Mouse (Mus musculus) testis, adult 2 months (tissue): Measurements from ENCODE around the gene Klra9. TPM values are rescaled to one million over a fixed set of nuclear protein-coding genes. Genes with fewer than 3 reads are reported as not detected.
"Not testable (repeated sequence)": the region's sequence is repeated elsewhere in the genome, so short reads cannot be mapped to it uniquely, and the experiment has no call there.

Experiments used
- H3K27ac ChIP-seq: fragments of 200-500 bp; 2 replicates; pipeline ENCODE4 v1.5.1; 2012; ENCODE audit warnings: low read depth, low read length; ENCODE audit not compliant: control insufficient read depth, insufficient read depth
- H3K27me3 ChIP-seq: fragments of 200-500 bp; 2 replicates; pipeline ENCODE4 v1.6.1; 2012; ENCODE audit warnings: mild to moderate bottlenecking, low read length, moderate library complexity; ENCODE audit not compliant: control insufficient read depth, insufficient read depth
- H3K36me3 ChIP-seq: fragments of 200-500 bp; 2 replicates; pipeline ENCODE4 v1.6.1; 2012; ENCODE audit warnings: mild to moderate bottlenecking, low read length; ENCODE audit not compliant: control insufficient read depth, insufficient read depth
- H3K4me1 ChIP-seq: fragments of 200-500 bp; 2 replicates; pipeline ENCODE4 v1.6.1; 2012; ENCODE audit warnings: low read length; ENCODE audit not compliant: control insufficient read depth, insufficient read depth
- H3K4me3 ChIP-seq: fragments of 200-500 bp; 2 replicates; pipeline ENCODE4 v1.5.1; 2012; ENCODE audit warnings: low read depth, mild to moderate bottlenecking, low read length, moderate library complexity, mixed read lengths; ENCODE audit not compliant: control insufficient read depth
- CTCF ChIP-seq: fragments of 200-500 bp; IDR thresholded peaks from 2 replicates; pipeline ENCODE4 v1.5.1; 2012; ENCODE audit warnings: low read depth, mild to moderate bottlenecking, inconsistent platforms, low read length, moderate library complexity; ENCODE audit not compliant: control insufficient read depth, insufficient read depth, insufficient replicate concordance
- POLR2A ChIP-seq: fragments of 200-500 bp; IDR thresholded peaks from 2 replicates; pipeline ENCODE4 v1.6.1; 2012; ENCODE audit warnings: low read depth, mild to moderate bottlenecking, inconsistent platforms, low read length, moderate library complexity; ENCODE audit not compliant: control insufficient read depth
- polyA plus RNA-seq: library from polyadenylated mRNA; depleted of rRNA; stranded (reverse); fragments of >200 nt; gene quantifications from 2 replicates; pipeline ENCODE4 v1.2.3, GENCODE M21; 2012; rRNA removed

Klra9 gene
- not detected in 2 replicates for polyA plus RNA-seq

DNA sequence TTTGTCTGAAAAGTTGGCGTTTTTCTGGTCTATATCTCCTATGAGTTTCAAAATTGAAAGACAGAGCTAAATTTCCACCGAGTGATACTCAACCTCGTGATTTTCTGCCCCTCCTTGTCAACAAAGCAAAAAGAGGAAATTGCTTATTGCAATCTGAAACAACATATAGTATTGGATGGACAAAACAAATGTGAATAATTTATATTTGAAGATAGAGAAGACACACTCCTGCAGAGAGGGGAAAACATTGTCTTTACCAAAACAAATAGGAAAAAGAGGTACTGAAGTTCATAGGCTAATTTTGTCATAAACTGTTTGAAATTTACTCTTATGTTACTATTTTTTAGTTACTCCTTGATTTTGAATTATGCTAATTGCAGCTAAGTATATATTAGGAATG lies at the start of gene Klra9:
Gene Klra9, minus strand, starts transcription at position 101 of the 400 bp plus-strand sequence.
- not testable (repeated sequence) for H3K4me3 ChIP-seq, H3K4me1 ChIP-seq, H3K36me3 ChIP-seq, H3K27me3 ChIP-seq, H3K27ac ChIP-seq

DNA sequence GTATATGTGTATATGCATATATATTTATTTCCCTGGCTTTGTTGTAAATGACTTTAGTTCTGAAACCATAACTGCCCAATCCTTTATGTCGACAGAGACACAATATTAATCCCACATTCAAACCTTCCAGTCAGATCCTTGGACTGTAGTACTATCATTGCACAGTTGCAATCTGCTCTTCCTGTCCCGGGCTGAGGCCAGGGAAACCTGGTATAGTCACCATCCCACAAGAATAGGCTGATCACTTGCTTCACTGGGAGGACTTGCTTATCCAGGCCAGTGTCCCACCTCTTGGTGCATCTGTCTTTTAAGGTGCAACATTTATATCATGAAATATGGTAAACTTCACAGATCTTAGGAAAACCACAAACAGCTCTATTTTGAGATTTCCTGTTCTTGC lies 44.6 kb upstream of the Klra9 start:
- Histone ChIP-seq H3K27me3 (no peaks in the 10 kb centered on the region), H3K27ac (no peak overlapping the region), H3K36me3 (no peaks in the 10 kb centered on the region), H3K4me1 (no peaks in the 10 kb centered on the region), H3K4me3 (no peak overlapping the region)
- no peak for TF ChIP-seq POLR2A
- no peak for TF ChIP-seq CTCF

GRCm38 (mm10) chr6:130236635-130237034 lies 43.7 kb upstream of the Klra9 start:
- Histone ChIP-seq H3K27me3 (no peaks in the 10 kb centered on the region), H3K4me3 (no peak overlapping the region), H3K27ac (no peak overlapping the region), H3K4me1 (no peaks in the 10 kb centered on the region), H3K36me3 (no peaks in the 10 kb centered on the region)
- no peak for TF ChIP-seq CTCF
- TF ChIP-seq POLR2A: no peak

- H3K4me3 ChIP-seq: no peak within 1 kb of the TSS
- H3K36me3 ChIP-seq: no peaks in the 10 kb centered on the region
- H3K27ac ChIP-seq: no peak within 1 kb of the TSS
- H3K4me1 ChIP-seq: no peaks in the 10 kb centered on the region
- H3K27me3 ChIP-seq: no peaks in the 10 kb centered on the region
- TF ChIP-seq POLR2A: no peak
- TF ChIP-seq CTCF: no peak
These were observed 40.3 kb upstream of the Klra9 start, which contains the start of gene Klra7 for GRCm38 (mm10) chr6:130233222-130233621. Klra7 (minus strand) TSS chr6:130233322.

DNA sequence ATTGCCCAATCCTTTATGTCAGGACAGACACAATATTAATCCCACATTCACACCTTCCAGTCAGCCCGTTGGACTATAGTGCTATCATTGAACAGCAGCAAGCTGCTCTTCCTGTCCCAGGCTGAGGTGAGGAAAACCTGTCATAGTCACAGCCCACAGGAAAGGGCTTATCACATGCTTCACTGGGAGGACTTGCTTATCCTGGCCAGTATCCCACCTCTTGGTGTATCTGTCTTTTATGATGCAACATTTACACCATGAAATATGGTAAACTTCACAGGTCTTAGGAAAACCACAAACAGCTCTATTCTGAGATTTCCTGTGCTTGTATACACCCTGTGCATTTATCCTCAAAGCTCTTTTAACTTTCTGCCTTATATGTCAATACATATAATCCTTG lies 4.5 kb upstream of the Klra9 start:
- H3K27me3 ChIP-seq, H3K4me1 ChIP-seq, H3K27ac ChIP-seq, H3K36me3 ChIP-seq, H3K4me3 ChIP-seq: not testable (repeated sequence)

GRCm38 (mm10) chr6:130129798-130130197 lies 63.1 kb downstream of the Klra9 start, which contains the start of gene Klra8:
Klra8 (minus strand) TSS chr6:130129898.
- H3K27ac ChIP-seq, H3K4me3 ChIP-seq, H3K4me1 ChIP-seq: not testable (repeated sequence)

More at GRCm38 (mm10) chr6:130129798-130130197, 63.1 kb downstream of the Klra9 start, which contains the start of gene Klra8:
- not testable (repeated sequence) for H3K27me3 ChIP-seq, H3K36me3 ChIP-seq

Other genes starting within 250 kb of the Klra9 start
- gene Klra6, start 166.2 kb downstream of the Klra9 start, polyA plus RNA-seq: not detected in 2 replicates
- not detected in 2 replicates for gene Klra4, start 125.8 kb downstream of the Klra9 start, polyA plus RNA-seq
- gene Klra8, start 63.2 kb downstream of the Klra9 start, polyA plus RNA-seq: 0.09 TPM in 1 of 2 replicates, not detected in the other
- gene Klra7, start 40.2 kb upstream of the Klra9 start, polyA plus RNA-seq: not detected in 2 replicates
- not detected in 2 replicates for gene Klra10, start 88.8 kb upstream of the Klra9 start, polyA plus RNA-seq
- not detected in 2 replicates for gene Klra3, start 144.5 kb upstream of the Klra9 start, polyA plus RNA-seq
- gene Klra1, start 193.8 kb upstream of the Klra9 start, polyA plus RNA-seq: not detected in 2 replicates